Mouse (Mus musculus): ENCODE results near the gene Clip1. TPM values are rescaled to one million over a fixed set of nuclear protein-coding genes. Genes with fewer than 3 reads are reported as not detected.
"Not testable (repeated sequence)": the region's sequence is repeated elsewhere in the genome, so short reads cannot be mapped to it uniquely, and the experiment has no call there.

Clip1 gene
- polyA plus RNA-seq (2016; fragmentation: Nextera tagmentation; extraction: Ambion mirVana), result 64.6 and 66.1 TPM in 2 replicates

GRCm38 (mm10) chr5:123684221-123685144 is at the start of gene Clip1:
Gene Clip1, minus strand, starts transcription at chr5:123684618.
- no peaks in the 10 kb centered on the region for H3K36me3 ChIP-seq
- peak within 1 kb of the TSS; percentile 99 for H3K27ac ChIP-seq
- WGBS, result under 1% methylated on average over 63 of the region's 64 CpGs
- peak within 1 kb of the TSS; percentile 98 for H3K4me3 ChIP-seq
- H3K27me3 ChIP-seq (replicated peaks), result no peaks in the 10 kb centered on the region
- H3K4me1 ChIP-seq, result peaks cover 18% of the 10 kb centered on the region
- peak within 1 kb of the TSS; percentile 75 for H3K4me2 ChIP-seq (replicated peaks)
- H3K9me3 ChIP-seq, result no peaks in the 10 kb centered on the region
- peak; percentile 75 for ATAC-seq (ENCODE audit: low FRiP score, low read depth)
- peak within 1 kb of the TSS; percentile 100 for H3K9ac ChIP-seq

GRCm38 (mm10) chr5:123730981-123731380 is 46.6 kb upstream of the Clip1 start:
- no peak overlapping the region for H3K27ac ChIP-seq
- ATAC-seq (ENCODE audit: low FRiP score, low read depth), result no peak
- no peak overlapping the region for H3K4me3 ChIP-seq
- no peak overlapping the region for H3K9ac ChIP-seq
- H3K27me3 ChIP-seq (replicated peaks), result no peaks in the 10 kb centered on the region
- no peaks in the 10 kb centered on the region for H3K4me1 ChIP-seq
- H3K9me3 ChIP-seq, result no peaks in the 10 kb centered on the region
- peaks cover 74% of the 10 kb centered on the region for H3K36me3 ChIP-seq
- 96% methylated on average over 2 of the region's 2 CpGs for WGBS
- H3K4me2 ChIP-seq (replicated peaks), result no peak overlapping the region

- ATAC-seq (ENCODE audit: low FRiP score, low read depth); H3K9me3 ChIP-seq; H3K27ac ChIP-seq; H3K4me3 ChIP-seq; H3K27me3 ChIP-seq (replicated peaks); H3K4me1 ChIP-seq; H3K4me2 ChIP-seq (replicated peaks); H3K9ac ChIP-seq: not testable (repeated sequence)
- WGBS, result 92% methylated on average over 7 of the region's 7 CpGs
- peaks cover 17% of the 10 kb centered on the region for H3K36me3 ChIP-seq
Measured at GRCm38 (mm10) chr5:123723816-123724215, 39.4 kb upstream of the Clip1 start.

GRCm38 (mm10) chr5:123720328-123721311 is 36.2 kb upstream of the Clip1 start, which contains the start of gene Zcchc8:
Gene Zcchc8, minus strand, starts transcription at chr5:123721100.
- H3K9ac ChIP-seq, result peak within 1 kb of the TSS; percentile 83
- H3K4me2 ChIP-seq (replicated peaks), result peak within 1 kb of the TSS; percentile 74
- peak; percentile 100 for ATAC-seq (ENCODE audit: low FRiP score, low read depth)
- peaks cover 16% of the 10 kb centered on the region for H3K36me3 ChIP-seq
- no peaks in the 10 kb centered on the region for H3K9me3 ChIP-seq
- under 1% methylated on average over 83 of the region's 83 CpGs for WGBS
- peaks cover 22% of the 10 kb centered on the region for H3K4me1 ChIP-seq
- 0 out of 2 replicates have a peak within 1 kb of the TSS, but pooled peaks have one; percentile 37 for H3K27ac ChIP-seq
- H3K4me3 ChIP-seq, result peak within 1 kb of the TSS; percentile 86
- H3K27me3 ChIP-seq (replicated peaks), result no peaks in the 10 kb centered on the region

- H3K9ac ChIP-seq, result no peak overlapping the region
- no peak overlapping the region for H3K27ac ChIP-seq
- no peak overlapping the region for H3K4me3 ChIP-seq
- peaks cover 74% of the 10 kb centered on the region for H3K36me3 ChIP-seq
- peaks cover 21% of the 10 kb centered on the region for H3K4me1 ChIP-seq
- no peak overlapping the region for H3K4me2 ChIP-seq (replicated peaks)
- H3K9me3 ChIP-seq, result no peaks in the 10 kb centered on the region
- H3K27me3 ChIP-seq (replicated peaks), result no peaks in the 10 kb centered on the region
- 94% methylated on average over 4 of the region's 4 CpGs for WGBS
- ATAC-seq (ENCODE audit: low FRiP score, low read depth), result no peak
Measured at GRCm38 (mm10) chr5:123714622-123715021, 30.2 kb upstream of the Clip1 start.

GRCm38 (mm10) chr5:123713782-123714181 is 29.4 kb upstream of the Clip1 start:
- no peaks in the 10 kb centered on the region for H3K27me3 ChIP-seq (replicated peaks)
- ATAC-seq (ENCODE audit: low FRiP score, low read depth), result no peak
- no peak overlapping the region for H3K27ac ChIP-seq
- no peaks in the 10 kb centered on the region for H3K9me3 ChIP-seq
- no peak overlapping the region for H3K9ac ChIP-seq
- 94% methylated on average over 6 of the region's 6 CpGs for WGBS
- peaks cover 82% of the 10 kb centered on the region for H3K36me3 ChIP-seq
- H3K4me1 ChIP-seq, result peaks cover 12% of the 10 kb centered on the region; the same call in 1 of the 2 replicates
- H3K4me2 ChIP-seq (replicated peaks), result no peak overlapping the region
- no peak overlapping the region for H3K4me3 ChIP-seq

GRCm38 (mm10) chr5:123709571-123709970 is 25.2 kb upstream of the Clip1 start:
- H3K27me3 ChIP-seq (replicated peaks), result no peaks in the 10 kb centered on the region
- H3K36me3 ChIP-seq, result peaks cover 97% of the 10 kb centered on the region
- H3K9me3 ChIP-seq, result no peaks in the 10 kb centered on the region
- ATAC-seq (ENCODE audit: low FRiP score, low read depth), result no peak
- H3K4me2 ChIP-seq (replicated peaks), result no peak overlapping the region
- H3K27ac ChIP-seq, result no peak overlapping the region
- H3K4me3 ChIP-seq, result no peak overlapping the region
- 95% methylated on average over 4 of the region's 4 CpGs for WGBS
- no peak overlapping the region for H3K9ac ChIP-seq
- no peaks in the 10 kb centered on the region for H3K4me1 ChIP-seq

- Histone ChIP-seq H3K4me2 (replicated peaks) (no peak overlapping the region), H3K36me3 (peaks cover 96% of the 10 kb centered on the region), H3K27me3 (replicated peaks) (no peaks in the 10 kb centered on the region), H3K9me3 (no peaks in the 10 kb centered on the region), H3K4me3 (no peak overlapping the region), H3K4me1 (no peaks in the 10 kb centered on the region), H3K27ac (no peak overlapping the region), H3K9ac (no peak overlapping the region)
- 91% methylated on average over 12 of the region's 12 CpGs for WGBS
- ATAC-seq (ENCODE audit: low FRiP score, low read depth), result no peak
Measured at GRCm38 (mm10) chr5:123708598-123708997, 24.2 kb upstream of the Clip1 start.

- Histone ChIP-seq H3K36me3 (peaks cover 77% of the 10 kb centered on the region), H3K4me1 (no peaks in the 10 kb centered on the region), H3K27ac (no peak overlapping the region), H3K4me2 (replicated peaks) (no peak overlapping the region), H3K9me3 (no peaks in the 10 kb centered on the region), H3K4me3 (no peak overlapping the region), H3K9ac (no peak overlapping the region), H3K27me3 (replicated peaks) (no peaks in the 10 kb centered on the region)
- ATAC-seq (ENCODE audit: low FRiP score, low read depth), result no peak
- WGBS, result 85% methylated on average over 11 of the region's 11 CpGs
Measured at GRCm38 (mm10) chr5:123700625-123701024, 16.2 kb upstream of the Clip1 start.

- Histone ChIP-seq H3K9me3 (no peaks in the 10 kb centered on the region), H3K9ac (no peak overlapping the region), H3K27me3 (replicated peaks) (no peaks in the 10 kb centered on the region), H3K4me2 (replicated peaks) (no peak overlapping the region), H3K27ac (no peak overlapping the region), H3K4me1 (no peaks in the 10 kb centered on the region), H3K4me3 (no peak overlapping the region), H3K36me3 (peaks cover 64% of the 10 kb centered on the region)
- 35% methylated on average over 3 of the region's 3 CpGs for WGBS
- no peak for ATAC-seq (ENCODE audit: low FRiP score, low read depth)
Measured at GRCm38 (mm10) chr5:123699198-123699597, 14.8 kb upstream of the Clip1 start.

- WGBS, result 83% methylated on average over 4 of the region's 4 CpGs
- no peak for ATAC-seq (ENCODE audit: low FRiP score, low read depth)
- no peaks in the 10 kb centered on the region for H3K9me3 ChIP-seq
Measured at GRCm38 (mm10) chr5:123696961-123697360, 12.5 kb upstream of the Clip1 start.

GRCm38 (mm10) chr5:123696244-123696643 is 11.8 kb upstream of the Clip1 start:
- Histone ChIP-seq H3K4me2 (replicated peaks) (no peak overlapping the region), H3K27me3 (replicated peaks) (no peaks in the 10 kb centered on the region), H3K9me3 (no peaks in the 10 kb centered on the region), H3K4me1 (no peaks in the 10 kb centered on the region), H3K9ac (no peak overlapping the region), H3K4me3 (no peak overlapping the region), H3K36me3 (peaks cover 36% of the 10 kb centered on the region), H3K27ac (no peak overlapping the region)
- WGBS, result 95% methylated on average over 7 of the region's 7 CpGs
- ATAC-seq (ENCODE audit: low FRiP score, low read depth), result no peak

More at GRCm38 (mm10) chr5:123696961-123697360, 12.5 kb upstream of the Clip1 start:
- Histone ChIP-seq H3K4me2 (replicated peaks) (no peak overlapping the region), H3K27me3 (replicated peaks) (no peaks in the 10 kb centered on the region), H3K4me1 (no peaks in the 10 kb centered on the region), H3K27ac (no peak overlapping the region), H3K36me3 (peaks cover 43% of the 10 kb centered on the region), H3K4me3 (no peak overlapping the region), H3K9ac (no peak overlapping the region)

All from neural tube, embryonic 12.5 days (tissue).